Mouse (Mus musculus) heart, adult 2 months (tissue): ENCODE results near the gene Hist1h2bh. TPM values are rescaled to one million over a fixed set of nuclear protein-coding genes. Genes with fewer than 3 reads are reported as not detected.
"Not testable (repeated sequence)": the region's sequence is repeated elsewhere in the genome, so short reads cannot be mapped to it uniquely, and the experiment has no call there.

Source experiments
- DNase-seq, 2 experiments: peaks; one replicate each; pipeline ENCODE4 v3.0.0; 2021
- H3K27ac ChIP-seq: fragments of 200-600 bp; 2 replicates; pipeline ENCODE4 v1.8.1; 2022
- H3K27me3 ChIP-seq: fragments of 200-500 bp; 2 replicates; pipeline ENCODE4 v1.6.1; 2012; ENCODE audit warnings: mild to moderate bottlenecking, low read length, inconsistent platforms, mixed read lengths; ENCODE audit not compliant: control insufficient read depth, insufficient read depth
- H3K36me3 ChIP-seq: fragments of 200-500 bp; 2 replicates; pipeline ENCODE4 v1.6.1; 2012; ENCODE audit warnings: low read length, inconsistent platforms; ENCODE audit not compliant: control insufficient read depth, insufficient read depth
- H3K4me1 ChIP-seq: fragments of 200-500 bp; 2 replicates; pipeline ENCODE4 v1.6.1; 2011; ENCODE audit warnings: low read length; ENCODE audit not compliant: control insufficient read depth, insufficient read depth
- H3K4me3 ChIP-seq: fragments of 200-600 bp; 2 replicates; pipeline ENCODE4 v1.8.1; 2022
- H3K79me2 ChIP-seq: fragments of 200-500 bp; replicated peaks from 2 replicates; pipeline ENCODE4 v1.6.1; 2012; ENCODE audit warnings: mild to moderate bottlenecking, inconsistent platforms, low read length, moderate library complexity, mixed read lengths; ENCODE audit not compliant: control insufficient read depth, insufficient read depth
- H3K9ac ChIP-seq: fragments of 200-500 bp; 2 replicates; pipeline ENCODE4 v1.6.1; 2012; ENCODE audit warnings: low read depth, mild to moderate bottlenecking, control low read depth, inconsistent platforms, low read length, mixed read lengths
- CTCF ChIP-seq: fragments of 200-600 bp; IDR thresholded peaks from 2 replicates; pipeline ENCODE4 v1.8.1; 2022; ENCODE audit warnings: antibody characterized with exemption, mild to moderate bottlenecking, moderate library complexity
- EP300 ChIP-seq: fragments of 200-500 bp; IDR thresholded peaks from 2 replicates; pipeline ENCODE4 v1.6.1; 2011; ENCODE audit warnings: low read depth, low read length, control low read depth; ENCODE audit not compliant: insufficient read depth
- POLR2A ChIP-seq: fragments of 200-500 bp; IDR thresholded peaks from 2 replicates; pipeline ENCODE4 v1.6.1; 2011; ENCODE audit warnings: mild to moderate bottlenecking, low read depth, low read length, control low read depth; ENCODE audit not compliant: insufficient read depth
- WGBS: fragments of 180-500 bp; shearing (Covaris S2); methylation state at CpG from one replicate; pipeline ENCODE4 v1.1.7; 2018; 5-methylcytosine and 5-hydroxymethylcytosine counted together
- intact Hi-C: fragments of 180-260 bp; cut with DNase I; formaldehyde crosslinking; loops from one replicate; pipeline ENCODE4 v1.15.1; 2025
- polyA plus RNA-seq: library from polyadenylated mRNA; depleted of rRNA; stranded (reverse); fragments of >200 nt; gene quantifications from 2 replicates; pipeline ENCODE4 v1.2.3, GENCODE M21; 2012
- total RNA-seq, 2 experiments: library from RNA; stranded (reverse); gene quantifications; 2 replicates each; pipeline ENCODE4 v1.2.3; 2021

Gene Hist1h2bh
- total and polyA plus RNA-seq, 3 experiments, result 0.29 to 1.2 (median 1.1) TPM

DNA sequence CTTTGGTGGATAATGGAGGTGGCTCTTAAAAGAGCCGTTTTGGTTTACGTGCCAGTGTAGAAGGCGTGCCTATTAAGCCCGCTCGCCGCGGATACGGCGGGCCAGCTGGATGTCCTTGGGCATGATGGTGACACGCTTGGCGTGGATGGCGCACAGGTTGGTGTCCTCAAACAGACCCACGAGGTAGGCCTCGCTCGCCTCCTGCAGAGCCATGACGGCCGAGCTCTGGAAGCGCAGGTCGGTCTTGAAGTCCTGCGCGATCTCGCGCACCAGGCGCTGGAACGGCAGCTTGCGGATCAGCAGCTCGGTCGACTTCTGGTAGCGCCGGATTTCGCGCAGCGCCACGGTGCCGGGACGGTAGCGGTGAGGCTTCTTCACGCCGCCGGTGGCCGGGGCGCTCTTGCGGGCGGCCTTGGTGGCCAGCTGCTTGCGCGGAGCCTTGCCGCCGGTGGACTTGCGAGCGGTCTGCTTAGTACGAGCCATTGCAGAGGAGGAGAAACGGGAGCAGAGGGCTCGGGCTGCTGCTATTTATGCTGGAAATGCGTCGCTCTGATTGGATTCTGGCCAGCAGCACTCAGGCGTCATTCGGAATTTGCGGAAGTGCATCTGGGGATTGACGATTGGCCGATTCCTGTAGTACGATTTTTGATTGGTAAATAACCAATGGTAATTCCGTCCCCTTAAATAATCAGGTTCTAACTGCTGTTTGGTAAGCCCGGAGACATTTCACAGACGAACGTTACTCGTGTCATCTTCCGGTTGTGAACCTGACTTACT, 18.9 kb upstream of the Hist1h2bh start, which contains the start of gene Hist1h3e:
Gene Hist1h3e, minus strand, starts transcription at position 487 of the 777 bp plus-strand sequence.
- H3K27me3 ChIP-seq, H3K36me3 ChIP-seq, H3K4me1 ChIP-seq, intact Hi-C loops, H3K79me2 ChIP-seq: not testable (repeated sequence)
- WGBS, result under 1% methylated on average over 63 of the region's 67 CpGs
- Histone ChIP-seq H3K9ac (peak within 1 kb of the TSS; percentile 99), H3K27ac (peak within 1 kb of the TSS; percentile 94), H3K4me3 (peak within 1 kb of the TSS; percentile 50)
- DNase-seq, result peak; percentile 91 to 93
- TF ChIP-seq POLR2A, result peak; percentile 95
- TF ChIP-seq EP300, result peak; percentile 75; the same call in 1 of the 2 replicates

DNA sequence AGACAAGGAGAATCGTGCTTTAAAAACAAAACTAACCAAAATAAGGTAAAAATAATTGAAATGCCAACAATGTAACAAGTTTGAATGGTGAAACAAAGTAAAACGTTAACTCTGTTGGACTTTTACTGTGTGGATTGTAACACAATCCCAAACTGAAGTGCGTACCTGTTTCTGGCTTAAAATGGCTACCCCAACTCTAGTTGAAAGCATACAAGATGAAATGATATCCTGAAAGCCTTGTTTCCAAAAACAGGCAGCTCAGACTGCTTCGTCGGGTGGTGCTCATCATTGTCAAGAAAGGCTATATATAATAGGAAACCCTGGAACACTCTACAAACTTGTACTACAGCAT, 18.3 kb upstream of the Hist1h2bh start:
- H3K79me2 ChIP-seq, H3K4me1 ChIP-seq, intact Hi-C loops, H3K27me3 ChIP-seq, H3K36me3 ChIP-seq, H3K9ac ChIP-seq, DNase-seq: not testable (repeated sequence)
- 0% methylated on average over 2 of the region's 5 CpGs for WGBS
- Histone ChIP-seq H3K27ac (peak overlapping the region; percentile 94), H3K4me3 (peak overlapping the region; percentile 50)

DNA sequence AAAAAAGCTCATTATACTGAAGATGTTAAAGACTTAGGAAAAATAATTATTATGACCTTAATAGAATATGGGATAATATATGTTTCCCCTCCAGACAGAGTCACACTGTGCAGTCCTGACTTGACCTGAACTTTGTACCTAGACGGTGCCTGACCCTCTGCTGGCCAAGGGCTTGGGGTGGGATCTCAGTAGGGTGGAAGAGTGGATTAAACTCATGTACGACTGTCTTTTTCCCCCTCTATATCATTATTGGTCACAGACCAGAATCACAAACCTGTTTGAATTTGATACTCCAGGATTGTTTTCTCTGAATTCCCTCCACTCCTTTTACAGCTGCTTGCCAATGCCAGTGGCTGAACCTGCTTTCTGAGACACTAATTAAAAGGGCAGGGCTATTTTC, 17.5 kb upstream of the Hist1h2bh start:
- H3K4me1 ChIP-seq, H3K27ac ChIP-seq, H3K9ac ChIP-seq, H3K79me2 ChIP-seq, H3K36me3 ChIP-seq, intact Hi-C loops, H3K27me3 ChIP-seq, H3K4me3 ChIP-seq, DNase-seq: not testable (repeated sequence)
- WGBS, result 39% methylated on average over 2 of the region's 2 CpGs

DNA sequence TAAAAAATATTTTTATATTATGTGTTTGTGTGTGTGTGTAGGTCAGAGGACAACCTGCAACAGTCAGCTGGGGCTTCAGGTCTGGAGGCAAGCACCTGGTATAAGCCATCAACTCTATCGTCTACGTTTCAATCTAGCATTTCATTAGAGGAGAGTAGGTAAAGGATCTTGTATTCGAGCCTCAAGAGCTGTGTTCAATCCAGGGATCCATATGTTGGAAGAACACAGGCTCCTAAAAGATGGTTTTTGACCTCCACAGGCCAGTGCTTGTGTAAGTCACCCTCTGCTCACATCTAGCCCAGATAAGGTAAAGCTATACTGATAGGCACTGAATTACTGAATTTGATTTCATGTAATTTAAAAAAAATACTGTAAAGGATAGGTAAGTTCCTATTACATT, 13.7 kb upstream of the Hist1h2bh start:
- DNase-seq, result no peak
- 77% methylated on average over 3 of the region's 3 CpGs for WGBS
- intact Hi-C loops, result no loop called here
- no peak overlapping the region for H3K4me3 ChIP-seq
- H3K9ac ChIP-seq, result no peak overlapping the region
- no peak for TF ChIP-seq POLR2A
- no peak for TF ChIP-seq EP300
- no peak for TF ChIP-seq CTCF
- no peaks in the 10 kb centered on the region for H3K27me3 ChIP-seq
- no peaks in the 10 kb centered on the region for H3K79me2 ChIP-seq
- no peaks in the 10 kb centered on the region; the same call in 1 of the 2 replicates for H3K36me3 ChIP-seq
- no peak overlapping the region for H3K27ac ChIP-seq
- peaks cover 2% of the 10 kb centered on the region for H3K4me1 ChIP-seq

DNA sequence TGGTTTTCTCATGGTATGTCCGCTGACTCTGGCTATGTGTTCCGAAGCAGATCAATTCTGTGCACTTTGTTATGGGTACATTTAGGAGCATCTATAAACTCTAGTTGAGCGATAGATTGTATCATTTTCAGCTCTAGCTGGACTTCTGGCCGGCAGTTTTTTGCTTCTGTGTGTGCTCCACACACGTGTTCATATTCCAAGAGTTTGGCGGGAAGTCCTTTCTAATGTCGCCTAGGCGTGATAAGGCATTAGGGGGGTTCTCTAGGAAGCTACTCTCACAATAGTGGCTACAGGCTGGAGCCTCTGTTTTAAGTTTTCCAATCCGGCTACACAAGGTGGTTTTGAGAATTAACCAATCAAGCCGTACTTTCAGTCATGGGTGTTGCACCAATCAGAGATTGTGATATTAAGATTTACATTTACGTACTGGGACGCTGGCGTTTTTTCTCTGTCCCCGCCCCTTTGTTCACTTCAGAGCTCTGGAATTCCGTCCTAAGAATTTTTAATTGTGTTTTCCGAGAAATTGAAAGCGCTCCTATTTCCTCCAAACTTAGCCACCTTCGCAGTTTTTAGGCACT, 12.7 kb upstream of the Hist1h2bh start:
- peak; percentile 62 to 73 for DNase-seq
- Histone ChIP-seq H3K36me3 (no peaks in the 10 kb centered on the region; the same call in 1 of the 2 replicates), H3K79me2 (no peaks in the 10 kb centered on the region), H3K9ac (peak overlapping the region; percentile 73), H3K4me3 (peak overlapping the region; percentile 65), H3K27ac (peak overlapping the region; percentile 79), H3K4me1 (peaks cover 2% of the 10 kb centered on the region), H3K27me3 (no peaks in the 10 kb centered on the region)
- no peak for TF ChIP-seq EP300
- TF ChIP-seq POLR2A, result peak; percentile 80
- TF ChIP-seq CTCF, result no peak
- intact Hi-C loops, result no loop called here
- under 1% methylated on average over 18 of the region's 18 CpGs for WGBS
